Mouse (Mus musculus): ENCODE results near the gene Sept5.

Sept5 gene

DNA sequence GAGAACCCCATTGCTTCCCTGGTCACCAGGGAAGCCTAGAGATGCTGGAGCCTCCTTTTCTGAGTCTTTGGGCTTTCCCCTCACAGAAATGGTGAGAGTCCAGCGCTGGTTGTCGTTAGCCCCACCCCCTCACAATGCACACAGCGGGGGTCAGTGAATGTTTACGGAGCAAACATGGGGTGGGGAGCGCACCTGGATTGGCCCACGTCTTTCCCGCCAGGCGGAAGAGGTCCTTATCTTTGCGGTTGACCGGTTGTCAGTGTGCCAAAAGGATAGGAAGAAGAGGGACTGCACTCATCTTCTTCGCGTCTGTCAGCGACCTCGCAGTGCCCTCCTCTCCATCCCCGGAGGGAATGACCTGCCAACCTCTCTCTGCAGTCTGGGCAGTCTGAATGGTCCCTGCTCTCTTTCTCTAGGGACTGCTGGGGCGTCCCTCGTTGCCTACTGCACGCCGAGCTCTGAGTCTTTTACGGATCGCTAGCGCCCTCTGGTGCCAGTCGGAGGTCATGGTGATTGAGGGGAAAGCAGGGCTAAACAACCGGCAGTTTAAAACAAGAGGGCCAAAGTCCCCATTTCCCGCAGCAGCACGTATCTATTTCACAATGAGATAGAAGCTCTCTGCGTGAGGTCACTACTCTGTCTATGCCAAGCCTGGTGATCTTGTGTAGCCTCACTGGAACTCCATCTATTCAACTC, 12.2 kb downstream of the Sept5 start:
- peak; percentile 69 to 86 for DNase-seq (ENCODE audit: low spot score in 2 of 2)

DNA sequence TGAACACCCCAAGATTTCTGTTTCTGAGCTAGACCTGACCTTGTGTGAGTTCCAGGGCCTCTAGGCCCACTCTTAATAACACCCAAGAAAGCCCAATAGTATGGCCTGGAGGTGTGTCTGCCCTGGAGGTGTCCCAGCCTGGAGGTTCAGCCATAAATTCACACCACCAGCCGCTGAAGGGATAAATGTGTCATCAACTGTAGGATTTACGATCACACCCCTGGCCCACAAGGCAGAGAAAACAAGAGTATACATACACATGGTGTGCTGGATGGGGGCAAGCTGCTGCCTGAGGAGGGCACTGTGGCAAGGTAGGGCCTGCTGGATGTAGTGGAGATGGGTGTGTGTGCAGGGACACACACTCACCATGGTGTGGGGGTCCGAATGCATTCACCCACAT, 16.5 kb downstream of the Sept5 start:
- no peak for DNase-seq (ENCODE audit: low spot score in 2 of 2)

DNA sequence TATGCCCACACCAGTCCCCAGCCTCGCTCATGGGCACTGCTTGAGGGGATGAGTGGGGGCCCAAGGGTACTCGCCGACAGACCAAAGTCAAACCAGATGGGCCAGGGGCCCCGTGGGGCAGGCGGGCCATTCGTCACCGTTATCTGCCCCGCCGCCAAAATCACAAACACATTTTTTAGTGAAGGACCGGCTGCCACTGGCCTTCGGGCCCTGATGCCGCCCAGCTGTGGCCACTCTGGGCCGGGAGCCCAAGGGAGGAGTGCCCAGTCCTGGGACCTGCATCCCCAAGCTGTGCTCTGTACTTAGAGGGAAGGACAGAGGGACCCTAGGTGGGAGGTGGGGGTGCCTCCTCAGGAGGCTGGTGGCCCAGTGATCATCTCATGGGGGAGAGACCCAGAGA, 18.0 kb downstream of the Sept5 start:
- DNase-seq (ENCODE audit: low spot score in 2 of 2), result no peak

DNA sequence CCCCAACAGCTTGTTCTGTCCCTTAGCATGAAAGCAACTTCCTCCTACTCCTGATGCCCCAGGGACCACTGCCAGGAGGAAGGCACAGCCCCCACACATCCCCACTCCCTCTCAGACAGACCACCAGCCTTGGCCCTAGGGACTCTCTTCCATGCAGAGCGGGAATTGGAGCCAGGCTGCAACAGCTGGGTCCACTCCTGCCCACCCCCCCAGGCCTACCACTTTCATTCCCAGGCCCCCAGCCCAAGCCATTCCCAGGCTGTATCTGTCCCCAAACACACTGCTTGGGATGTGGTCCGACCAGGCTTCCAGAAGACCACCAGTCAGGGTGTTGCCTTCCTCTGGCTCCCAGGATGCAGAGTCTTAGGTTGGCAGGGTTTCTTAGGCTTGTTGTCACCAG, 20.7 kb downstream of the Sept5 start:
- no peak for DNase-seq (ENCODE audit: low spot score in 2 of 2)

DNA sequence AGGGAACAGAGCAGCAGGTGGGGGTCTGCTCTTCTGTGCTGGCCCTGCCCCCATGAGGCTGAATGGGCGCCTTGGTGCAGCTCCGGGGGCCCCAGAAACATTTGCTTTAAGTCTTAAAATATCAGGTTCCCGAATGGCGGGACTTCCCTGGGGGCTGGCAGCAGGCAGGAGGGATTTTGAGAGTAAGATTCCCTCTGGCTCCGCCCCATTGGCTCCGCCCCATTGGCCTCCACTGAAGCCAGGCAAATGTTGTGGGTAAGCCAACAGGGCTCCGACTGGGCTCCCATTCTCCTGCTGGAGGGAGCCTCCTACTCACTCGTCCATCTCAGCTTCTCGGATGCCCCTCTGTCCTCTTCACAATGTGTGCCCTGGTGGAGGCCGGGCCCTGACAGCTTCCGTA, 21.5 kb downstream of the Sept5 start:
- DNase-seq (ENCODE audit: low spot score in 2 of 2), result no peak

DNA sequence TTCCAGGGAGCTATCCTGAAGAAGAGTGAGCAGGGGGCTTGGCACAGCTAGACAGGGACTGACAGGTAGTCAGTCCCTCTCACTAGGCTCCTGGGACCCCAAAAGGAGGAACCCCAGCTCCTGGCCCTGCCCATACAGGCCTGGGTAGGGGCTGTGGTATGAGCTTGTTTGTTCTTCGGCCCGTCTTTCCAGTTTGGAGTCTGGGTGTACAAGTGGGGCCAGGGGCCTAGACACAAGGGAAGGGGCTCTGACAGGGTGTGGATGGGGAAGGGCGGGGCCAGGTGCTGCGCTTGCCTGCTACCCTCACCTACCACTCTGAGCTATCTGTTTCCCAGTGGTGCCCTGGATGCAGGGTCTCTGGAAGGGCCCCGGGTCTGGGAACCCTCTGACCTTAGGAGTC, 24.0 kb downstream of the Sept5 start:
- DNase-seq (ENCODE audit: low spot score in 2 of 2), result no peak

DNA sequence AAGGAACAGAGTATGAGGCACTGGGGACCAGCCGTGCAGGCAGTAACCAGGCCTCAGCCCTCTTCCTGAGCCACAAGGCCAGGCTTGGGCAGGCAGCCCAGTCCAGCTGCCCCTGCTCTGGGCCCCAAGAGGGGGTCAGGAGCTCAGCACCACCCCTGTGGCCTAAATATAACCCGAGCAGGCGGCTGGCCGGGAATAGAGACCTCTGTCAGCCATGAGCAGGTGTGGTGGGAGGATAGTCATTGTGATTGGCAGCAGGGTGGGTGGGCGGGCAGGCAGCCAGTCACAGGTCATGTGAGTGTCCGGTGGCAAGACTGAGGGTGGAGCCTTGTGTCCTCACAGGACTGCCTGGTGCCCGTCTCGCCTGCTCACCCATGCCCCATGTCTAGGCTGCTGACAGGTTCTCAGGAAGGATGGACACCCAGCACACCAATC, 25.5 kb downstream of the Sept5 start:
- DNase-seq (ENCODE audit: low spot score in 2 of 2), result no peak

DNA sequence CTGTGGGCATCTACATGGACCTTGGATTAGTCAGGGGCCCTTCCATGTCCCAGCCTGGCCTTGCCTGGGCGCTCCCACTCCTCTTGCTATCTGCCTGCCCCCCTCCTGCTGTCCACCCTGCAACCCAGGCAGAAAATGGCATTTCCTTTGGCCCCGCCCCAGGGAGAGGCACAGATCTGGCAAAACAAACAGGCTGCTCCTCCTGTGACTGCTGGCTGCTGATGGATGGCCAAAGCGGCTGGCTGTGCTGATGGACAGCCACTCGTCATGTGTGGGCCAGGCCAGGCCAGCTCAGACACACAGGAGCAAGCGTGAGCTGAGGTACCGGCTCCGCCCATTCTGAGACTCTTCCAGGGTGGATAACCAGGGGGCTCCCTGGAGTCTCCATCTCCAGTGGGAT, 28.3 kb downstream of the Sept5 start:
- no peak for DNase-seq (ENCODE audit: low spot score in 2 of 2)

DNA sequence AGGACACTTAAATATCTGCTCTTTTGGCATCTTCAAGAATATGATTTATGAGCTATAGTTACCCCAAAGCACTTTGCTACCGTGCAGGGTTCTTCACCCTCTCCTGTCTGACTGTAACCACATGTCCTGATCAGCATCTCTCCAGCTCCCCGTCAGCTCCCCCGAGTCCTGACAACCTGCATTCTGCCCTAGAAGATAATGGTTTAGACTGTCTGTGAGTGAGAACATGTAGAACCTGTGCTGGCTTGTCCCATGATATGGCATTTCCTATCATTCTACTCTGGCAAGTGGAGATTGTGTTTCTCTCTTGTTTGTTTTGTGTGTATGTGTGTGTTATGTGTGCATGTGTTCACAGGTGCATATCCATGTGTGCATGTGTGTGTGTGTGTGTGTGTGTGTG, 31.7 kb downstream of the Sept5 start:
- no peak for DNase-seq (ENCODE audit: low spot score in 2 of 2)

DNA sequence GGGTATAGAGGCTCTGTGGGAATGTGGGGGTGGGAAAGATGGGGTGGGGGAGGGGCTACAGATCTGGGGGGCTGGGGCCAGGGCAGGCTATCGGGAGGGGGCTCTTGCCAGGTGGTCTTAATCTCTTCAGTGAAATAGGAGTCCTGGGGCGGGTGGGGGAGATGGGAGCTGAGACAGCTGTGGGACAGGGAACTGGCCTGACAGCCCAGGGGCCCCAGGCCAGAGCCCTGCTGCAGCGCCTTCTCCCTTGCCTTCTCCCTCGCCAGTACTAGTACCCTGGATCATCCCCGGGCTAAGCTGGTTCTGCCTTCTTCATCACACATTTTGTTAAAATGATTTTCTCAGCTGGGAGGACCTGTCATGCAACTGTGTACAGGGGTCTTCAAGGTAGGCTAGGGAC, 33.5 kb downstream of the Sept5 start:
- DNase-seq (ENCODE audit: low spot score in 2 of 2), result no peak

DNA sequence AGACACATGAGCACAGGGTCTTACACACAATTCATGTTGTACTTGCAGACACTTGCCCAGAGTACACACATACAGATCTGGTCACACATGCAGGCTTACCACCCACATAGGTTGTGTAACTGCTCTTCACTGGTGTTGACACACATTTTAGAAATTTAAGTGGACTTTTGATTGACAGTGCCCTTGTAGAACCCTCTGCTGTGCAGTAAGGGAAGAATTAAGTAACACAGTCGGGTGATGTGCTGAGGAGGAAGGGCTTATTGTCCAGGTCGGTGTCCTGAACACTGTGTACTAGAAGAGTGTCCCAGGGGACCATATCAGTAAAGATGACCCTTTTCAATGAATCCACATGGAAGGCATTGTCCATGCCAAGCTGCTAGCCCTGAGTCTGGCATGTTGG, 35.8 kb downstream of the Sept5 start:
- DNase-seq (ENCODE audit: low spot score in 2 of 2), result no peak

DNA sequence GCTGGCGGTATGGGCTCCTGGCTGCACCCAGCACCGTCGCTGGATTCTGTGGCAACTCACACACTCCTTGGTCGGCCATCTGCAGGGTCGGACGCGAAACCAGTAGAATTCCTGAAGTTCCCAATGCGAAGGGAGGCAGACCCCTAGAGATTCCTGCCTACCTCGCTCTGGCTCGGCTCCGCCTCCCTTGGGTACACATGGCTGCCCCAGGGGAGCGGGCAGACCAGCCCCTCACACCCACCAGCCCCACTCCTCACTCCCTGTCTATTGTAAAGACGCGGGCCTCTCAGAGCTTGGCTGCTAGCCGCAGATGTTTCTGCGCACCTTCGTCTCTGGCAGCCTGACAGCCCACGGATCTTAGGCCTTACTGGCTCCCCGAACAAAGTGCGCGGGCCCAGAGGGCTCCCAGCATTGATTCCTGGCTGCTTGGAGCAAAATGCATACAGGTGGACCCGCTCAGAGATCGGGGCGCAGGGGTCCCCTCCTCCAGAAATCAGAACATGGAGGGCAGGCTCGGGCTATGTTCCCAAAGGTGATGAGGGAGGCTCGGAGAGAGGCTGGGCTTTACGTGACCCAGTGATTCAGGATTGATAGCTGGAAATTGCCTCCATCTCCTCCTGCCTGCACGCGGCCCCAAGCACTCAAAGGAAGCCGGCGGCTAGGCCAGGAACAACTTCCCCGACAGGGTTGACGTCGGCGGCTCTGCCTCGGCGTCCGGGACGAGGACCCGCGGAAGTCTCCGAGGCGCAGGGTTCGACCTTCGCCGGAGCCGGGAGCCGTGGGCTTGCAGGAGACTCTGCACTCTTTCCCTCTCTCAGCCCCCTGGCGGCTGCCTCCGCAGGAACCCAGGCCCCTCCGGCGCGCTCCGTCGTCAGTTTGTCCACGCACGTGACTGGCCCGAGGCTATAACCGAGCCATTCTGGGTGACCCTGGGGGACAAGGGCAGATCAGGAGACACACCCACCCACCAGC, 38.4 kb downstream of the Sept5 start:
- no peak for DNase-seq (ENCODE audit: low spot score in 2 of 2)

DNA sequence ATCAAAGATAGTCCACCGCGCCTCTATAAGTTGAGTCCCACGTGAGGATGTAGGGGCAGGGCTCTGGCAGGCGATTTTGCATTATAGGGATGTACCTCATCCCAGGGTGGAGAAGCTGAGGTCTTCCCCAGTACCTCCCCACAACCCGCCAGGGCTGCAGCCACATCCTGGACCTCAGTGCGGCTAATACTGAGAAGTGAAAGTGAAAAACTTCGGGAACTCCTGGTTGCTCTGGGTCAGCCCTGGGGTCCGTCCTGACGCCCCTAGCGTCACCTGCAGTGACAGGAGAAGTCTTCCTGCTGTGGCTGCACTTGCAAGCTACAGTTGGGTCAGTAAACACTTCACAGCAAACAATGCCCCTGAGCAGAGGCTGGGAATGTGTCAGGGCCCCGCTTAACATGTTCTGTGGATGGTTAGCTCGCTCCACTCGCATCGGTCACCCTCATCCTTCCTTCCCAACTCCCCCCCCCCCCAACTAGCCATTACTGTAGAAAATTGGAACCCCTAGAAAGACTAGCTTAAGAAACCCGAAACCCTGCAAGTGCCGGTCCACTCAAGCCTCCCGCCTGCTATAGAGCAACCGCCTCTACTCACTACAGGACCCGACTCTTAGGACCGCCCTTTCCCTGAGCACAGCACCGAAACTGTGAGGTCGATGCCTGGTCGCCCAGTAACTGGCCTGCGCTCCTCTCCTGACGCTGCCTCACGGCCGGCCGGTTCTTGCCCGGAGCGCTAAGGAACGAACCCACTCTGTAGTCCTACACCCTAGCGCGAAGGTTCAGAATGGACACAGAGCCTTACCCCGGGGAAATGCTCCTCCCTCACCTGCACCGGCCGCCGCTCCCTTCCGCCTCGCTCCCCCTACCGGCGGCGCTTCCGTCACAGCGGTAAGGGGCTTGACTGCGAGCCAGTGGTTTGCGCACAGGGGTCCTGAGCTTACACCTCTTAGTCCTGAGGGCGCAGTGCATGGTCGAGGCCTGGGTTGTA, 39.7 kb downstream of the Sept5 start, which contains the start of gene Tbx1:
Gene Tbx1, minus strand, starts transcription at position 868 of the 987 bp plus-strand sequence.
- no peak for DNase-seq (ENCODE audit: low spot score in 2 of 2)

DNA sequence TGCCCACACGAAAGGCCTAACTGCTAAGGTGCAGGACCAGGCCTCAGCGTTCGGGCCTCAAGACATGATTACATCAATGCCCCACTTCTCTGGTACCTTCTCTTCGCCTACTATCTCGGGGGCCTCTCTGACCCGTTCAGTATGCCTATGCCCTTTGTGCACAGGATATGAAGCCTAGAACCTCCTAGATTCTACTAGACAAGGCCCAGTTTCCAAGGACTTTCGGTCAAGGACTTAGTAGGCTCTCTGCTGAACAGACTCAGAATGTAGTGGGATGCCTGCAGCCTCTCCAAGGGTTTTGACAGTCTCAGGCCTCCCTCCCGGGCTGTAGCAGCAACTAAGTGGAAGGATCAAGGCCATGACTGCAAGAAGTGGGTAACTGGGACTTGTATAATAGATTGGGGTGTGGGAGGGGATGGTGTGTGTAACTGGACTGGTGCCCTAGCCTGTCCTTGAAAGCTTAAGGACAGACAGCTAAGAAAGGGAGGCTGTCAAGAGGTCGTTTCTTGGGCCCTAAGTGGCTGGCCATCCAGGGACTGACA, 40.6 kb downstream of the Sept5 start:
- no peak for DNase-seq (ENCODE audit: low spot score in 2 of 2)

DNA sequence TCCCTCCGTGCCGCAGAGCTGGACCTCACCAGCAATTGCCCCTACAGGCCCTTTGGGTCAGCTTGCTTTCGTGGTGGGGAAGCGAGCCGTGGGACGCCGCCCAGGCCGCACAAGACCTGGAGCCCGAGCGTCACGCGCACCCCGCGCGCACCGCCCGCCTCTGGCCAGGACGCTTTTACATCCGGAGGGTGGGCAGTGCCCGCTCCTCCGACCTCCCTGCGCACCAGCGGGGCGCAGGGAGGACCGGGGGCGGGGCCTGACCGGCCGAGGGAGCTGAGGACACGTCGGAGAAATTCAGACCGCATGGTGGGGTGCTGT, 41.1 kb downstream of the Sept5 start:
- DNase-seq (ENCODE audit: low spot score in 2 of 2), result no peak

DNA sequence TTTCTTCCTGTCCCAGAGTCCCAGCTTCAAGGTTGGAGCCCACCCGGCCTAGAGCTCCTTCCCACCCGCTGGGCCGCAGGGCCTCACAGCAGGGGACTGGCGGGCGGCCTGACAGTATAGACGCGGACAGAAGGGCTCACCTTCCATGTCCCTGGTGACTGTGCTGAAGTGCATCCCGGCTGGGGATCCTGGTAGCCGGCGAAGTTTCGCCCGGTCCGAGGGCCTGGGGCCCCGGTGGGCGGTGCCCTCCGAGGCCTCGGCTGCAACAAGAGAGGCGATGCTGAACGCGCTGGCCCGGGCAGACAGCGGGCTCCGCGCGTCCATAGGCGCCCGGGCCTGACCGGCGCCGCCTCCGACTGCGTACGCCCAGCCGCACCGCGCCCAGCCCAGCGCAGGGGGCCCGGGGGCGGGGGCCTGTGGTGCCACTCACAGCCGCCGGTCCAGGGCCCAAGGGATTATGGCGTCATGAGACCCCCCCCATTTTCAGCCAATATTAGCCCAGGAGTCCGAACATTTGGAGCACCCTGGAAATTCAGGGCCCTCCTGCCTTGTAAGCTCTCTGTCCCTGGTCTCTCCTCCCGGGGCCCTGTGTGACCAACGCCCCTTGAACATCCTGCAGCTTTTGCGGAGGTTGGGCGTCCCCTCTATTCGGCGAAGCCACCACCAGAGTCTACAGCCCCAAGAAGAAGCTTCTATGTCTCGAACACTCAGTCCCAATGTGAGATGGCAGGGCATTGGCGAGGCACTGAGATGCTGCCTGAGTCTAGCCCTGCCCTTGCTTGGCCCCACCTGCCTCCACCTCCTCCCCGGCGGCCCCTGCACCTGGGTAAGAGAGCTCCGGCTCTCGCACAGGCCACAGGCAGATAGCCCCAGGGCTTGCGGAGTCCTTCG, 41.7 kb downstream of the Sept5 start:
- no peak for DNase-seq (ENCODE audit: low spot score in 2 of 2)

DNA sequence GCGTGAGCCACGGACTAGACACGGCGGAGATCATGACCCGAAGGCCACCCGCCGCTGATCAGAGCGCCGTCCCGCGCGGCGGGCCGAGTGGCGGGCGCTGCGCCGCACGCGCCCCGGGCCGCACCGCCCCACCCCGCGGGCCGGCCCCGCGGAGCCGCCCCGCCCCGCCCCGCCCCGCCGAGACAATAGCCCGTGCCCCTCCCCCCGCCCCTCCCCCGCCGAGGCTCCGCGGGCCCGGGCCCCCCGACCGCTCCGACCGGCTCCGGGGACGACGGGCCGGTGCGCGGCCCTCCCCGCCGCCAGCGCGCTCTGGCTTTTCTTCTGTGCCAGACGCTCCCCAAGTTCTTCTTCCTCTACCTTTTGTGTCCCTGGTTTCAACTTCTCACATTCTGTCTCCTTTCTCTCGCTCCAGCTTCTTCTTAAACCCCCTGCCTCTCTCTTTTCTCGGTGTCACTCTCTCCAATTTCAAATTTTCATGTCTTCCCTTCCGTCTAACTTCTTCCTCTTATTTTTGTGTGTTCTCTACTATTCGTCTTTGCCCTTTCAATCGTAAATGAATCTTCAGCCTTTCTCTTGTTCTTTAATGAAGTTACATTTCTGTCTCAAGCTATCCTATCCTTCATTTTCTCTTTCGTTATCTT, 42.7 kb downstream of the Sept5 start:
- no peak for DNase-seq (ENCODE audit: low spot score in 2 of 2)

DNA sequence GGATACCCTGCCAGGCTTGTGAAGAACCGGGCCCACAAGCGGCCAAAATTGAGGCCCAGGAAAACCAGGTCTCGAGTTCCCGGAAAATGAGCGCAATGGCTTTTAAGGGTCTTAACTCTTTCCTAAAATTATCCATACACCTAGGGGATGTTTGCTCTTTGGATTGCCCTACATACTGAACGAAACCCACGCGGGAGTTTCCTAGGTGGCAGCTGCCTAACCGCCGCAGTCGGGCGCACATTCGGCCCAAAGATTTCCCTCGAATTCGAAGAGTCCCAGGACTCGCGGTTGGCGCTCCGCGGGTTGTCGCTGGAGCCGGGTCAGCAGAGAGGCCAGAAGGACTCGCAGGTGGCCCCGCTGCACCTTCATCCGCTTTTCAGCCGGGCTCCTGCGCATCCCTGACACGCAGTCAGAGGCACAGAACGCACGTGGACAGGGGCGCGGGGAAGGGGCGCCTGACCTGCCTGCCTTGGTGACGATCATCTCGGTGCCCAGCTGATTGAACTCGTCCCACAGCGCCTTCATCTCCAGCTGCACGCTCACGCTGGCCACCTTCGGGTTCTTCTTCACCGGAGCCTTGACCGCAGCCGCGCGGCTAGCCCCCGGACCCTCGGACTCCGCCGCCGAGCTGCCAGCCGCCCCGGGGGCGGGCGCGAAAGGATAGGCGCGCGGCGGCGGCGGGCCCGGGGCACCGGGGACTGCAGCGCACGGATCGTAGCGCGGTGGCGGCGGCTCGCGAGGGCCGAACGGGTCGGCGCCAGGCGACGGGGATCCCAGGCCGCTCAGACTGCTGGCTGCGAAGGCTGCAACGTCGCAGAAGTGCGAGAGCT, 43.5 kb downstream of the Sept5 start:
- DNase-seq (ENCODE audit: low spot score in 2 of 2), result no peak

DNA sequence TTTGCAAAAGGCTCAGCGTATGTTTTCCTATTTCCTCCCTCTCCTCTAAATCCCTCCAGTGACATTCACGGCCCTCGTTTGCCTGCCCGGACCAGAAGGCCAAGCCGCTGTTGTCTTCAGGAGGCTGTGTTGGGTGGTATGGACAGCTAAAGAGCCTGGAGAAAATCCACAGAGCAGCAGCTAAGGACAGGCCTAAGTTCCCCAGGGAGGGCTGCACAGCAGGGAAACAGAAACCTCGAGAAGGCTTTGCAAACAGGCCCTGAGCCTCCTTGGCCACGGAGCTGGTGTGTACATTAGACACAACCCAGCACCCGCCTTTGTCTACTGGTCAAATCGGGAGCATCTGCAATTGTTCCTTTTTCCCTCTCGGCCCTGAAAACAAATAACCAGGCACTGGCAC, 44.1 kb downstream of the Sept5 start:
- DNase-seq (ENCODE audit: low spot score in 2 of 2), result no peak

All from frontal cortex, postnatal 10 days (tissue).